Mouse (Mus musculus) thymus, adult 2 months (tissue): ENCODE results near the gene Ankfn1.

Source experiments
- CTCF ChIP-seq: fragments of 200-500 bp; IDR thresholded peaks from 2 replicates; pipeline ENCODE4 v1.5.1; 2012; ENCODE audit warnings: mild to moderate bottlenecking, control low read depth, low read length, moderate library complexity, borderline replicate concordance; ENCODE audit not compliant: control insufficient read depth, poor library complexity, insufficient read depth; ENCODE audit errors: extremely low read depth
- POLR2A ChIP-seq: fragments of 200-500 bp; IDR thresholded peaks from 2 replicates; pipeline ENCODE4 v1.6.1; 2012; ENCODE audit warnings: mild to moderate bottlenecking, low read length, control low read depth, moderate library complexity; ENCODE audit not compliant: control insufficient read depth, poor library complexity, insufficient read depth; ENCODE audit errors: extremely low read depth

DNA sequence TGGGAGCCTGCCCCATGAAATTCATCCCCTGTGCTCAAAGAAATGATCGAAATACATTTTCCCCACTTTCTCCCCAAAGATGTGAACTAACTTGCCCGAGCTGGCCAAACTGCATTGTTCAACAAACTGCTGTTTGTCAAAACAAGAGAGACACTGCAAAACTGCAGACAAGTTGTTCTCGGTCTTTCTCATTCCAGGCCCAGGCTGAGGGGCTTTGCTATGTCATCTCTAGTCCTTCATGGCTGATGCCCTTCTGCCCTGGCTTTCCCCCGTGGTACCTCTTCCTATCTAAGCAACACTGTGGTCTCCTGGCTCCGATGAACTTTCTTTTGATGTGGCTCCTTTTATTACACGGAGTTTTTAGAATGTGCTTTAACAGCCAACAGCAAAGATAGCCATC lies 296.4 kb downstream of the Ankfn1 start:
- no peak for TF ChIP-seq POLR2A
- TF ChIP-seq CTCF, result no peak
